In genomic region chr4:155991908-155992230, GRCm38 (mm10) we compare ENCODE assay signal across 8 mouse cellular contexts. TPM values are rescaled to one million over a fixed set of nuclear protein-coding genes. Genes with fewer than 3 reads are reported as not detected.
A peak's percentile ranks its signal among the peaks of the same experiment; 100 is the strongest.
DNase-seq lines count a peak whose midpoint lies in the region; ATAC-seq and TF ChIP-seq lines count a peak whose summit lies in the region.

No protein-coding gene starts in this region.

- intact Hi-C loops in heart, postnatal 25 days (cut with DNase I), result no loop called here

- no peak for TF ChIP-seq POLR2A in CH12.LX (IDR thresholded peaks at IDR 0.05; ENCODE audit: low read depth, low read length)

- peaks cover 41% of the 10 kb centered on the region for H3K79me2 ChIP-seq in CH12.LX (replicated peaks; ENCODE audit: control insufficient read depth, extremely low read depth, insufficient read depth, poor library complexity, severe bottlenecking)

- no peak for TF ChIP-seq CTCF in CH12.LX (conservative IDR thresholded peaks at IDR 0.05 in 1 of 2, IDR thresholded peaks at IDR 0.05 in 1 of 2; ENCODE audit: low read depth in 2 of 2, low read length in 2 of 2)
- 0 out of 2 replicates have a peak, but pooled peaks have one; percentile 19 for TF ChIP-seq CTCF in liver, embryonic 14.5 days (IDR thresholded peaks at IDR 0.05; ENCODE audit: low read depth)

- 21% methylated on average over 37 of the region's 37 CpGs for WGBS in heart, embryonic 11.5 days (ENCODE audit: insufficient replicate concordance)
- 35% methylated on average over 35 of the region's 37 CpGs for WGBS in forebrain, embryonic 13.5 days
- 17% methylated on average over 37 of the region's 37 CpGs for WGBS in liver, embryonic 14.5 days (ENCODE audit: insufficient replicate concordance)

- peak overlapping the region; percentile 96 for H3K27ac ChIP-seq in heart, embryonic 11.5 days (ENCODE audit: low read depth, low read length)
- peak overlapping the region; percentile 90 for H3K27ac ChIP-seq in CH12.LX (ENCODE audit: insufficient read depth, low read depth)
- peak overlapping the region; percentile 94 for H3K27ac ChIP-seq in forebrain, embryonic 13.5 days
- H3K27ac ChIP-seq in liver, embryonic 14.5 days, result peak overlapping the region; percentile 49

- no peaks in the 10 kb centered on the region for H3K36me3 ChIP-seq in heart, embryonic 11.5 days (ENCODE audit: control insufficient read depth, insufficient read depth, low read length)
- H3K36me3 ChIP-seq in CH12.LX (replicated peaks in 1 of 2; ENCODE audit: control insufficient read depth in 1 of 2, insufficient read depth in 1 of 2, low read length in 1 of 2), result peaks cover 9 to 32% of the 10 kb centered on the region in 2 experiments
- peaks cover 19% of the 10 kb centered on the region for H3K36me3 ChIP-seq in forebrain, embryonic 13.5 days (ENCODE audit: poor library complexity, severe bottlenecking)
- no peaks in the 10 kb centered on the region; the same call in 1 of the 2 replicates for H3K36me3 ChIP-seq in liver, embryonic 14.5 days (replicated peaks; ENCODE audit: control insufficient read depth, insufficient read depth, low read depth)

- peak overlapping the region; percentile 95 for H3K4me3 ChIP-seq in heart, embryonic 11.5 days (ENCODE audit: low read depth, low read length)
- H3K4me3 ChIP-seq in CH12.LX (replicated peaks in 1 of 3; ENCODE audit: low read depth in 2 of 3, low read length in 2 of 3, poor library complexity in 1 of 3), result peak overlapping the region; percentile 56 to 84 (median 70)
- peak overlapping the region; percentile 72 for H3K4me3 ChIP-seq in forebrain, embryonic 13.5 days
- peak overlapping the region; percentile 75 to 85 for H3K4me3 ChIP-seq in liver, embryonic 14.5 days (ENCODE audit: insufficient read depth in 1 of 2, low read depth in 2 of 2, low read length in 2 of 2)

- dilution Hi-C loops in CH12.LX (cut with MboI; ENCODE audit: extremely low pct_ligation_motif_present, extremely low pct_unique_long_range_greater_than_20kb, low sequenced_read_pairs), result no loop called here

- peak overlapping the region; percentile 98 for H3K4me2 ChIP-seq in heart, embryonic 11.5 days
- H3K4me2 ChIP-seq in CH12.LX (ENCODE audit: insufficient read depth, low read depth, poor library complexity, severe bottlenecking), result peak overlapping the region; percentile 82
- H3K4me2 ChIP-seq in forebrain, embryonic 13.5 days, result peak overlapping the region; percentile 99
- peak overlapping the region; percentile 98 for H3K4me2 ChIP-seq in liver, embryonic 14.5 days (ENCODE audit: low read depth)

- H3K9me3 ChIP-seq in heart, embryonic 11.5 days (replicated peaks; ENCODE audit: control insufficient read depth, low read length), result no peaks in the 10 kb centered on the region
- peaks cover 4% of the 10 kb centered on the region for H3K9me3 ChIP-seq in CH12.LX (replicated peaks; ENCODE audit: low read length)
- no peaks in the 10 kb centered on the region for H3K9me3 ChIP-seq in forebrain, embryonic 13.5 days (replicated peaks)
- H3K9me3 ChIP-seq in liver, embryonic 14.5 days (ENCODE audit: control insufficient read depth, low read length), result no peaks in the 10 kb centered on the region

- ATAC-seq in heart, embryonic 11.5 days (replicated peaks; ENCODE audit: insufficient number of reproducible peaks, low FRiP score, low TSS enrichment), result peak; percentile 7; the same call in 1 of the 2 replicates
- ATAC-seq in forebrain, embryonic 13.5 days, result peak; percentile 6
- no peak for ATAC-seq in liver, embryonic 14.5 days (ENCODE audit: insufficient read depth)

- in situ Hi-C loops in CH12.LX (cut with MboI; ENCODE audit: low pct_ligation_motif_present, low pct_unique_long_range_greater_than_20kb, low sequenced_read_pairs), result no loop called here

- DNase-seq in heart, postnatal 25 days (ENCODE audit: low spot score), result no peak
- DNase-seq in CH12.LX (ENCODE audit: extremely low read depth), result no peak
- no peak for DNase-seq in liver, embryonic 14.5 days (ENCODE audit: low read depth in 3 of 3, low spot score in 3 of 3)
- no peak for DNase-seq in right cerebral cortex, postnatal 25 days
- DNase-seq in cerebellum, adult 18-20 months, result no peak
- DNase-seq in urinary bladder, postnatal 10 days (ENCODE audit: low spot score), result no peak

- TF ChIP-seq EP300 in CH12.LX (IDR thresholded peaks at IDR 0.05; ENCODE audit: low read length), result no peak
- TF ChIP-seq EP300 in liver, embryonic 14.5 days (IDR thresholded peaks at IDR 0.05; ENCODE audit: low read depth), result no peak

- no peak for TF ChIP-seq RAD21 in CH12.LX (IDR thresholded peaks at IDR 0.05; ENCODE audit: low read depth, low read length)

- no peaks in the 10 kb centered on the region for H3K27me3 ChIP-seq in heart, embryonic 11.5 days (ENCODE audit: control insufficient read depth, insufficient read depth, low read length)
- no peaks in the 10 kb centered on the region for H3K27me3 ChIP-seq in CH12.LX (replicated peaks)
- no peaks in the 10 kb centered on the region for H3K27me3 ChIP-seq in forebrain, embryonic 13.5 days
- H3K27me3 ChIP-seq in liver, embryonic 14.5 days (ENCODE audit: control insufficient read depth, insufficient read depth, low read length), result no peaks in the 10 kb centered on the region

- peak overlapping the region; percentile 86 for H3K9ac ChIP-seq in heart, embryonic 11.5 days (ENCODE audit: low read depth, low read length)
- H3K9ac ChIP-seq in CH12.LX (ENCODE audit: insufficient read depth, low read depth), result peak overlapping the region; percentile 65
- H3K9ac ChIP-seq in forebrain, embryonic 13.5 days, result peak overlapping the region; percentile 82
- peak overlapping the region; percentile 62 for H3K9ac ChIP-seq in liver, embryonic 14.5 days (replicated peaks)

- H3K4me1 ChIP-seq in heart, embryonic 11.5 days (ENCODE audit: control insufficient read depth, insufficient read depth, low read length), result peaks cover 18% of the 10 kb centered on the region
- H3K4me1 ChIP-seq in CH12.LX (ENCODE audit: control insufficient read depth in 1 of 2, insufficient read depth in 2 of 2), result peaks cover 11 to 41% of the 10 kb centered on the region in 2 experiments
- H3K4me1 ChIP-seq in forebrain, embryonic 13.5 days, result peaks cover 29% of the 10 kb centered on the region
- peaks cover 44 to 45% of the 10 kb centered on the region in 2 experiments for H3K4me1 ChIP-seq in liver, embryonic 14.5 days (replicated peaks; ENCODE audit: control insufficient read depth in 2 of 2, insufficient read depth in 2 of 2, low read length in 1 of 2)

TF ChIP-seq in CH12.LX, 34 proteins besides CTCF, POLR2A, EP300 and RAD21:
- TF ChIP-seq CHD1 (IDR thresholded peaks at IDR 0.05; ENCODE audit: low read depth, low read length), result no peak
- TF ChIP-seq ZMIZ1 (IDR thresholded peaks at IDR 0.05; ENCODE audit: low read depth, low read length), result 0 out of 2 replicates have a peak, but pooled peaks have one; percentile 7

RNA-seq across cellular contexts. Expression of gene B3galt6, which starts 0.6 kb away (rescaled TPM):
- polyA plus RNA-seq in heart, embryonic 11.5 days (2014; fragmentation: Nextera tagmentation; extraction: Ambion mirVana), result 10.1 and 11.6 TPM in 2 replicates
- total RNA-seq in heart, postnatal 25 days (2021), result 1 to 10 TPM; 2.4 to 2.7 TPM
- 10.1 and 11.3 TPM in 2 replicates for total RNA-seq in CH12.LX (2012; rRNA removed)
- total RNA-seq in CH12.LX (2014; rRNA removed), result 8.6 and 9.9 TPM in 2 replicates
- 3.1 and 3.4 TPM in 2 replicates for polyA plus RNA-seq in CH12.LX (2012; ENCODE audit: insufficient read length, low read depth)
- polyA plus RNA-seq in forebrain, embryonic 13.5 days (2015; fragmentation: Nextera tagmentation; extraction: Ambion mirVana), result 21.0 and 21.8 TPM in 2 replicates
- polyA plus RNA-seq in liver, embryonic 14.5 days (2012; rRNA removed), result 2.8 and 2.9 TPM in 2 replicates
- 3.7 TPM in 2 replicates for polyA plus RNA-seq in liver, embryonic 14.5 days (2014; fragmentation: Nextera tagmentation; extraction: Ambion mirVana)

RNA-seq across cellular contexts. Expression of gene Sdf4, which starts 0.8 kb away (rescaled TPM):
- polyA plus RNA-seq in heart, embryonic 11.5 days (2014; fragmentation: Nextera tagmentation; extraction: Ambion mirVana), result 138 and 147 TPM in 2 replicates
- total RNA-seq in heart, postnatal 25 days (2021), result 10 to 100 TPM; 77.3 to 81.8 TPM
- 193 and 211 TPM in 2 replicates for total RNA-seq in CH12.LX (2012; rRNA removed)
- total RNA-seq in CH12.LX (2014; rRNA removed), result 210 and 227 TPM in 2 replicates
- 167 and 193 TPM in 2 replicates for polyA plus RNA-seq in CH12.LX (2012; ENCODE audit: insufficient read length, low read depth)
- 113 and 118 TPM in 2 replicates for polyA plus RNA-seq in forebrain, embryonic 13.5 days (2015; fragmentation: Nextera tagmentation; extraction: Ambion mirVana)
- 20.1 and 26.8 TPM in 2 replicates for polyA plus RNA-seq in liver, embryonic 14.5 days (2012; rRNA removed)
- polyA plus RNA-seq in liver, embryonic 14.5 days (2014; fragmentation: Nextera tagmentation; extraction: Ambion mirVana), result 72.1 and 79.4 TPM in 2 replicates

RNA-seq across cellular contexts. Expression of gene Tnfrsf4, which starts 21.8 kb away (rescaled TPM):
- 0.21 and 0.37 TPM in 2 replicates for polyA plus RNA-seq in heart, embryonic 11.5 days (2014; fragmentation: Nextera tagmentation; extraction: Ambion mirVana)
- under 1 TPM in 1 of 2 experiments, not detected in 1; 0.23 TPM for total RNA-seq in heart, postnatal 25 days (2021)
- total RNA-seq in CH12.LX (2012; rRNA removed) (21.7 and 28.2 TPM in 2 replicates), CH12.LX (2014; rRNA removed) (73.5 and 86.1 TPM in 2 replicates)
- 63.8 and 81.1 TPM in 2 replicates for polyA plus RNA-seq in CH12.LX (2012; ENCODE audit: insufficient read length, low read depth)
- polyA plus RNA-seq in forebrain, embryonic 13.5 days (2015; fragmentation: Nextera tagmentation; extraction: Ambion mirVana), result 0.63 and 1.1 TPM in 2 replicates
- 1.0 and 1.8 TPM in 2 replicates for polyA plus RNA-seq in liver, embryonic 14.5 days (2012; rRNA removed)
- 0.13 TPM in 2 replicates for polyA plus RNA-seq in liver, embryonic 14.5 days (2014; fragmentation: Nextera tagmentation; extraction: Ambion mirVana)

RNA-seq across cellular contexts. Expression of gene C1qtnf12, which starts 29.8 kb away (rescaled TPM):
- polyA plus RNA-seq in heart, embryonic 11.5 days (2014; fragmentation: Nextera tagmentation; extraction: Ambion mirVana), result 24.6 and 26.9 TPM in 2 replicates
- 10 to 100 TPM; 13.3 to 14.6 TPM for total RNA-seq in heart, postnatal 25 days (2021)
- 21.0 and 21.1 TPM in 2 replicates for total RNA-seq in CH12.LX (2012; rRNA removed)
- total RNA-seq in CH12.LX (2014; rRNA removed), result 24.5 and 25.3 TPM in 2 replicates
- 25.0 and 27.6 TPM in 2 replicates for polyA plus RNA-seq in CH12.LX (2012; ENCODE audit: insufficient read length, low read depth)
- polyA plus RNA-seq in forebrain, embryonic 13.5 days (2015; fragmentation: Nextera tagmentation; extraction: Ambion mirVana), result 7.0 and 10.1 TPM in 2 replicates
- 37.4 and 43.2 TPM in 2 replicates for polyA plus RNA-seq in liver, embryonic 14.5 days (2012; rRNA removed)
- polyA plus RNA-seq in liver, embryonic 14.5 days (2014; fragmentation: Nextera tagmentation; extraction: Ambion mirVana), result 85.1 and 96.2 TPM in 2 replicates

RNA-seq across cellular contexts. Expression of gene Tnfrsf18, which starts 34.1 kb away (rescaled TPM):
- polyA plus RNA-seq in heart, embryonic 11.5 days (2014; fragmentation: Nextera tagmentation; extraction: Ambion mirVana), result 1.3 and 1.7 TPM in 2 replicates
- under 1 TPM in 1 of 2 experiments, not detected in 1; 0.34 TPM for total RNA-seq in heart, postnatal 25 days (2021)
- 52.1 and 76.1 TPM in 2 replicates for total RNA-seq in CH12.LX (2012; rRNA removed)
- 48.8 and 50.7 TPM in 2 replicates for total RNA-seq in CH12.LX (2014; rRNA removed)
- 38.8 and 48.4 TPM in 2 replicates for polyA plus RNA-seq in CH12.LX (2012; ENCODE audit: insufficient read length, low read depth)
- polyA plus RNA-seq in forebrain, embryonic 13.5 days (2015; fragmentation: Nextera tagmentation; extraction: Ambion mirVana), result 0.83 and 0.98 TPM in 2 replicates
- 0.39 and 0.92 TPM in 2 replicates for polyA plus RNA-seq in liver, embryonic 14.5 days (2012; rRNA removed)
- 0.39 and 0.53 TPM in 2 replicates for polyA plus RNA-seq in liver, embryonic 14.5 days (2014; fragmentation: Nextera tagmentation; extraction: Ambion mirVana)

Comparison
In these comparisons a context has a peak if more than half of its experiments do, and no peak if none do; other contexts are left out.
1. RNA of gene Tnfrsf4, which starts 21.8 kb away (polyA plus RNA-seq): 63.8 to 81.1 TPM in CH12.LX; 0.63 to 1.1 TPM in forebrain, embryonic 13.5 days, 0.13 to 1.8 TPM in liver, embryonic 14.5 days and 0.21 to 0.37 TPM in heart, embryonic 11.5 days; every median in the first group is over 10 times any median in the second.
2. Peak in every context shown above with its lines, with median percentiles within 50 percentile points of each other: H3K27ac ChIP-seq, H3K4me2 ChIP-seq, H3K4me3 ChIP-seq and H3K9ac ChIP-seq.